Mouse (Mus musculus) NIH3T3 (cell line): Measurements from ENCODE around the gene Olfr1510.
"Not testable (repeated sequence)": the region's sequence is repeated elsewhere in the genome, so short reads cannot be mapped to it uniquely, and the experiment has no call there.

Source experiments
- DNase-seq: peaks from one replicate; pipeline ENCODE4 v3.0.0-alpha.2; 2012; ENCODE audit warnings: low read depth

The Olfr1510 gene

GRCm38 (mm10) chr14:52414273-52414672 lies at the start of gene Olfr1510:
Gene Olfr1510, minus strand, starts transcription at chr14:52414373.
- DNase-seq: no peak

- DNase-seq: no peak
Observed at GRCm38 (mm10) chr14:52461928-52462327, 47.8 kb upstream of the Olfr1510 start.

- DNase-seq: no peak
Observed at GRCm38 (mm10) chr14:52451138-52451537, 37.0 kb upstream of the Olfr1510 start.

- no peak for DNase-seq
Observed at GRCm38 (mm10) chr14:52442690-52443089, 28.5 kb upstream of the Olfr1510 start, which contains the start of gene Olfr1509. Gene Olfr1509, plus strand, starts transcription at chr14:52442990.

DNA sequence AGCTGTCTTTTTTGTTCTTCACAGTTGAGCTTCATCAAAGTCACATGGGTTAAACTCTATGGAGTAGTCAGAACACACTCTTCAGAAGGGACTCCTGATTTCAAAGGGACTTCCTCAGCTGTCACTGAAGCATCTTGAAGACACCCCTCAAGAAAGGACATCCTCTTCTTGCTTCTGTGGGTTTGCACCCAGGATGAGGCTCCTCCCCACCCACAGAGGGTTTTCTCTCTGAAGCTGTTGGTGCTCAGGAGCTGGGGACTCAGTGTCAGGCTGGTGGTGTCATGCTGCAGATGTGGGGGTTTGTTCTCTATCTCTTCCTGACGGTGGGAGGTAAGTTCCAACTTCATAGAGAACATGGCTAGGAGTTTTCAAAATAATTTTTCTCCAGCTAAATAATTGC lies 13.5 kb upstream of the Olfr1510 start:
- DNase-seq: no peak

- DNase-seq: not testable (repeated sequence)
Observed at GRCm38 (mm10) chr14:52410142-52410919, 3.8 kb downstream of the Olfr1510 start.

- DNase-seq: no peak
Observed at GRCm38 (mm10) chr14:52397279-52397678, 16.9 kb downstream of the Olfr1510 start, which contains the start of gene Olfr1511. Gene Olfr1511, minus strand, starts transcription at chr14:52397379.

DNA sequence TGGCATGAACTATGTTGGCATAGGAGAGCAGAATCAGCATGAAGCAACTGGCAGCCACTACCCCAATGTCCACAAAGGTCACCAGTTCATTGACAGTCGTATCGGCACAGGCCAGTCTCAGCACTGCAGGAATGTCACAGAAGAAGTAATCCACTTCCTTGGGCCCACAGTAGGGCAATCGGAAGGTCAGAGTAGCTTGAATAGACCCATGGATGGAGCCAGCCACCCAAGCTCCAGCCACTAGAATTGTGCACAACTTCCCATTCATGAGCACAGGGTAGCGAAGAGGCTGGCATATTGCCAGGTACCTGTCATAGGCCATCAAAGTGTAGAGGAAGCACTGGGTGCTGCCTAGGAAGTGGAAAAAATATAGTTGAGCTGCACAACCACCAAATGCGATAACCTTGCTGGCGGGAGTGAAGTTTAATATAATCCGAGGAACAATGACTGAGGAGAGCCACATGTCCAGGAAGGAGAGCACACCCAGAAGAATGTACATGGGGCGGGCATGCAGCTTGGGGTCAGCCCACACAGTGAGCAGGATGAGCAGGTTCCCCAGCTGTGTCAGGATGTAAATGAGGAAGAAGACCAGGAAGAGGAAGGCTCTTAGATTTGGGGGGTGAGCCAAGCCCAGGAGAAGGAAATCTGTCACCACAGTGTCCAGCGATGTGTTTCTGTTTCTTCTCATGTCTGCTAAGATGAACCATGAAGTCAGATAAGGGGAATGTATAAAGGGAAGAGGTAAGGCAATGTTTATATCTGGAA lies 23.9 kb downstream of the Olfr1510 start:
- not testable (repeated sequence) for DNase-seq

DNA sequence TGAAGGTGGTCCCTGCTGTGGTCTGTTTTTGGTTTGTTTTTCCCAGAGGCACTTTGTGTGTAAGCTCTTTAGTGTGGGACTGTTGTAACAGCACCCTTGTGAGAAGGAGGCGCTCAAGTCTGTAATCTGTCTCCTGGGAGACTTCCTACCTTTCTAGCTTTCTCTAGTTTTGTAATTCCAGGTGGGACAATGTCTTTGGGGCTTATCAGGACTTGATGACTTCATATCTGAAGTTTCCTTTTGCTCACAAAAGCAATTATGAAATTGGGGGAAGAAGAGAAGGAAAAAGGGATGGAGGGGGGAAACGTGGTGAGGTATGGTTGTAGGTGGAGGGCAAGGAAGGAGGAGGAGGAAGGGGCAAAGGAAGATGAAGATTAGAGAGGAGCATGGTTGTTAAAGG lies 35.1 kb downstream of the Olfr1510 start, which contains the start of gene Olfr1512:
Gene Olfr1512 (minus strand): TSS at position 101 of the 400 bp plus-strand sequence.
- DNase-seq: no peak

- no peak for DNase-seq
Observed at GRCm38 (mm10) chr14:52368741-52369140, 45.4 kb downstream of the Olfr1510 start.
